In genomic region chr10:51238103-51238502, GRCm38 (mm10) we compare ENCODE assay signal across 26 mouse cellular contexts.
"Had no signal": no experiment of that assay in that cellular context is flagged by ENCODE, and none has a peak within 500 bp of the region (broad histone marks: within the 10 kb centered on the region; RNA-seq: fewer than 3 reads in every experiment).

No protein-coding gene starts in this region.

- H3K27me3 ChIP-seq: heart, embryonic 12.5 days; intestine, embryonic 15.5 days; limb, embryonic 12.5 days; liver, embryonic 12.5 days had no signal

- H3K4me1 ChIP-seq: intestine, embryonic 15.5 days; liver, embryonic 12.5 days had no signal

- DNase-seq: gastrocnemius, adult 2 months; gastrocnemius, postnatal 10 days; gastrocnemius, postnatal 25 days; heart, adult 18-20 months; heart, postnatal 10 days; heart, postnatal 4 days; kidney, adult 18-20 months; kidney, adult 8-10 months; kidney, postnatal 10 days; kidney, postnatal 25 days; kidney, postnatal 4 days; liver had no signal

- H3K36me3 ChIP-seq: heart, embryonic 10.5 days; heart, embryonic 12.5 days; hindbrain, embryonic 10.5 days; hindbrain, embryonic 13.5 days; intestine, embryonic 15.5 days; limb, embryonic 10.5 days; limb, embryonic 12.5 days; liver, embryonic 12.5 days had no signal

- H3K9me3 ChIP-seq: heart, embryonic 10.5 days; heart, embryonic 12.5 days; hindbrain, embryonic 10.5 days; hindbrain, embryonic 13.5 days; intestine, embryonic 15.5 days; limb, embryonic 10.5 days; limb, embryonic 12.5 days; liver, embryonic 12.5 days had no signal

- H3K4me3 ChIP-seq: gastrocnemius, adult 2 months; heart, embryonic 10.5 days; heart, embryonic 12.5 days; hindbrain, embryonic 10.5 days; hindbrain, embryonic 13.5 days; intestine, embryonic 15.5 days; layer of hippocampus, adult 2 months; left cerebral cortex, adult 2 months; limb, embryonic 10.5 days; limb, embryonic 12.5 days; liver, embryonic 12.5 days had no signal

- H3K9ac ChIP-seq: heart, embryonic 12.5 days; hindbrain, embryonic 13.5 days; intestine, embryonic 15.5 days; limb, embryonic 12.5 days; liver, embryonic 12.5 days; liver, embryonic 14.5 days had no signal

- H3K4me2 ChIP-seq: heart, embryonic 12.5 days; hindbrain, embryonic 13.5 days; intestine, embryonic 15.5 days; limb, embryonic 12.5 days; liver, embryonic 12.5 days had no signal

- ATAC-seq: hindbrain, embryonic 16.5 days; inflammation-experienced regulatory T-cells, adult 6 months; intestine, embryonic 15.5 days; intestine, postnatal 0 days; liver, embryonic 12.5 days had no signal

- H3K27ac ChIP-seq: gastrocnemius, adult 2 months; heart, embryonic 10.5 days; hindbrain, embryonic 10.5 days; hindbrain, embryonic 13.5 days; intestine, embryonic 15.5 days; layer of hippocampus, adult 2 months; left cerebral cortex, adult 2 months; limb, embryonic 10.5 days; limb, embryonic 12.5 days; liver, embryonic 12.5 days; liver, embryonic 14.5 days had no signal
